Mouse (Mus musculus) right cerebral cortex, postnatal 25 days (tissue): ENCODE measurements around the gene Ptpn6.
A peak's percentile ranks its signal among the peaks of the same experiment; 100 is the strongest.

Experiments
- DNase-seq: peaks from one replicate; pipeline ENCODE4 v3.0.0; 2022

Gene Ptpn6

DNA sequence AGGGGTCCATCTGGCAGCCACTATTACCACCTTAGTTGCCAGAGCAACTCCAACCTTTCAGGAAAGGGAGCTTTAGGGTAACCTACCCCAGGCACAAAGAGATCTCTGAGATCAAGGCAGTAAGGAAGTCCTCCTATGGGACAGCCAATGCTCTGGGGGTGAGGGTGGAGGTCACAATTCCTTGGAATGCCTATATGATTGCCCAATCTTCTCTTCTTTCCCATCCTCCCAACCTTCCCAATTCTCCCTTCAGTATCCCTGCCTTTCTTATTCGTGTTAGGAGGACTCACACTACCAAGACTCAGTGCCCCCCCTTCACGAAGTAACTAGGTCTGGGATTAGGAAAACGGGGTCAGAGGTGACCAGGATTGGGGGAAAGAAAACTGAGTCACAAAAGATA lies 16.8 kb upstream of the Ptpn6 start:
- DNase-seq = no peak

DNA sequence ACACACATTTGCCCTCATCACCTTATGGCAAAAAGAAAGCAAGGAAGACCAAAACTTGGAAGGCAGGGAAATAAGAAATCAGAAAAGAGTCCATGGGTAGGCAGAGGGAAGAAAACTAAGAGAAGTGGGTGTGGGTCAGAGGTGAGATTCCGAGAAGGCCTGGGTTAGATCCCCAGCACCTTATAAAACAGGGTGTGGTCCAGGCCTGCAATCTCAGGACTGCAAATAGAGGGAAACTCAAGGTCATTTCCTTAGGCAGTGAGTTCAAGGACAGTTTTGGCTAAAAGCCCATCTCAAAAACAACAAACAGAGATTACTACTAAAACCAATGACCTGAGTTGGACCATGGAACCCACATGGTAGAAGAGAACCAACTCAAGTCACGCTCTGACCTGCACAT lies 15.3 kb upstream of the Ptpn6 start:
- DNase-seq = no peak

- no peak for DNase-seq
These were observed 11.9 kb upstream of the Ptpn6 start for GRCm38 (mm10) chr6:124750405-124750804.

DNA sequence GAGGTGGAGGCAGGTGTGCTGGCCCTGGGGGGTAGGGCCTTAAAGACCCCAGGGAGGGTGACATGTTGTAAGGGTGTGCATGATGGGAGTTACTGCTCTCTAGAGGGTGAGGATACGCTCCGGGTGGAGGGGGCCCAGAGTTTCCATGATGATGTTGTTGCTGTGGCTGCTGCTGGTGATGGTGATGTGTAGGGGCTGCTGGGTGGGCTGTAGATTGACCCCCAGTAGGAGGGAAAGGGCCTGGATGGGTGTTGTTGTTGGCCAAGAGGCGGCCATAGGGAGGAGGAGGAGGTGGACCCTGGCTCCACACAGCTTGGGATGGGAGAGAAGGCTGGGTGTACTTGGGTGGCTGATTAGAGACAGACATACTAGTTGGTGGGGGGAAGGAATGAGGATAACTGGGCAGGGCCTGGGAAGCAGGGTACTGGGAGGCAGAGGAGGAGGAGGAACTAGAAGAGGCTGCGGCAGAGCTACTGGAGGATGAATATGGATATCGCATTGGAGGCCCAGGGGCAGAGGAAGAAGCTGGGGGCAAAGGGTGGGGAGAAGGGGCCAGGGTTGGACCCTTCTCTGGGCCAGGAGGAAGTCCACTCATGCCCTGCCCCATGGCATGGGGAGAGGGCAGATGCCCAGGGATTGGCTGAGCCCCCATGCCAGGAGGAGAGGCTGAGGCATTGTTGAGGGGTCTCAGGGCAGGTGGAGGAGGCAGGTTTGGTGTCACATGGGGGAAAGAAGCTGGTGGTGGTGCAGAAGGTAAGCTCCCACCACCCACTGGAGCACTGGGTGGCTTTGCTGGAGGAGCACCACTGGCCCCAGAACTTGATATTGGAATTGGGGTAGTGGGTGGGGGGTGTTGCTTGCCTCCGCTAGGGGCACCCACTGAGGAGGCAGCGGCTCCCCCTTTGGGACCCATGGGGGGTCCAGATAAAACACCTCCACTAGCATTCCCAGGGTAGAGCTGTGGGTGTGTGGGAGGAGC lies 8.4 kb upstream of the Ptpn6 start:
- no peak for DNase-seq

DNA sequence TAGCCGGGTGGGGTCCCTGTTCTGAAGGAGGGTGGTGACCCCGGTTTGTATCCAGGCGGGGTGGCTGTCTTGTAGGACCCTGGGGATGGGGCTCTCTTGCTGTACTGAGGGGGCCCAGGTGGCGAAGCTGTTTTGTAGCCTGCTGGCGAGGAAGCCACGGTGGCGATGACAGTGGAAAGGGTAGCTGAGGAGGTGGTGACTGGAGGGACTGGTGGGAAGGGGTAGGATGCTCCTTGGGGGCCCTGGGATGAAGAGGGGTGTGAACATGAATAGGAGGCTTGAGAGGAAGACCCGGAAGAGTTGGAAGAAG lies 7.7 kb upstream of the Ptpn6 start:
- DNase-seq = no peak

DNA sequence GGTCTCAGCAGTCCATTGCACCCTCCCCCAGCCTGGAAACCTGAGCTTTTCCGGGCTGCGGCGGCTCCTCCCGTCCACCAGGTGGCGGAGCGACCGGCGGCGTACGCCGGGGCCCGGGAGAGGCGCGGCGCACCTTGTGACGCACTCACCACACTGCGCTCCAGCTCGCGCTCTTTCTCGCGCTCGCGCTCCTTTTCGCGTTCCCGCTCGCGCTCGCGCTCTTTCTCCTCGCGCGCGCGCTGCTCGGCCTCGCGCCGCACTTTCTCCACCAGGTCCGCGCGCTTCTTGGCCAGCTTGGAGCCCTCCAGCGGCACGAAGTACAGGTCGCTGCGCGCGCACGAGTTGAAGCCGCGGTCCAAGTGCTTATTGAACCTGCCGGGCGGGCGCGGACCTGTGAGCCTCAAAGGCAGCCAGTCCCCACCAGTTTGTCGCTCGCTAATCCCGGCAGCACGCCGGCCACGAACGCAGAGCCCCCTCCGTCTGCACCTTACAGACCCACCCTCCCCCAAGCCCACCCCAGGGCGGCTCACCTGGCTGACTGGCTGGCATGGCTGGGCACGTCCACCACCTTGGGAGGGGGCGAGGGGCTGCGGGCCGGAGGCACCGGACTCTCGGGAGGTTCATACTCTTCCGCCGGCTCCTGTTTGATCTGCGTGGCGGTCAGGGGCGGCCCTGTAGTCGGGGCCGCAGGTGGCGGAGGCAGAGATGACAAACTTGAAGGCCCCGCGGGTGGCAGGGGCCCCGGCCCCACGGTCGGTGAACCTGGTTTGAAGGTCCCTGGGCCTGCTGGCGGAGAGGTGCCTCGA lies 7.2 kb upstream of the Ptpn6 start:
- DNase-seq = peak; percentile 96

- no peak for DNase-seq
These were observed 6.3 kb upstream of the Ptpn6 start for GRCm38 (mm10) chr6:124744755-124745321.

GRCm38 (mm10) chr6:124743647-124744046 lies 5.1 kb upstream of the Ptpn6 start:
- no peak for DNase-seq

DNA sequence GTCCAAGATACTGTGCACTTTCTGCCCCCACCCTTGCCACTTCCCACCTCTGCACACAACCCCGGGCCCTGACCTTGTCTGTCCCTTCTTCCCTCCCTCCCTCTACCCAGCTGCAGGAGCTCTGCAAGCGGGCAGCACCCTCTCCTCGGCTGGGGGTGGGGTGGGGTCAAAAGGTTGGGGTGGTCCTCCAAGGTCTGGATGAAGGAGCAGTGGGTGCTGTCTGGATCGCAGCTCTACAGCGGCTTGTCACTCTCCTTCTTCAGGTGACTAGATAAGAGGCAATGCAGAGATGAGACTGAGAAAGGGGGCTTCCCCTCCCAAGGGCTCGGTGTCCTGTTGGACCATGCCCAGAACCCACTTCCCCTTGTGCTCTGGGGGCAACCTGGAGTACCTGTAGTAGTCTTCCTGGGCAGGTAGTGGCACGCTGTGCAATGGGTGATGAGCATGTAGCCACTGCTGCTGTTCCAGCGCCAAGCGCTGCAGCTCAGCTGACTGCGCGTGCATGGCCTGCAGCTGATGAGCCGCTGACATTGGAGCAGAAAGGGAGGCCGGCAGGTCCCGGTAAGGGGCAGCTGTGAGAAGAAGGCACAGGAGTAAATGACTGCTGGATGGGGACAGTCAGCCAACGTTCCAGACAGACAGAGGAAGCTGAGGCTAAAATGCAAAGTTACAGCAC lies 4.5 kb upstream of the Ptpn6 start:
- no peak for DNase-seq

GRCm38 (mm10) chr6:124741842-124742241 lies 3.3 kb upstream of the Ptpn6 start:
- DNase-seq = no peak

DNA sequence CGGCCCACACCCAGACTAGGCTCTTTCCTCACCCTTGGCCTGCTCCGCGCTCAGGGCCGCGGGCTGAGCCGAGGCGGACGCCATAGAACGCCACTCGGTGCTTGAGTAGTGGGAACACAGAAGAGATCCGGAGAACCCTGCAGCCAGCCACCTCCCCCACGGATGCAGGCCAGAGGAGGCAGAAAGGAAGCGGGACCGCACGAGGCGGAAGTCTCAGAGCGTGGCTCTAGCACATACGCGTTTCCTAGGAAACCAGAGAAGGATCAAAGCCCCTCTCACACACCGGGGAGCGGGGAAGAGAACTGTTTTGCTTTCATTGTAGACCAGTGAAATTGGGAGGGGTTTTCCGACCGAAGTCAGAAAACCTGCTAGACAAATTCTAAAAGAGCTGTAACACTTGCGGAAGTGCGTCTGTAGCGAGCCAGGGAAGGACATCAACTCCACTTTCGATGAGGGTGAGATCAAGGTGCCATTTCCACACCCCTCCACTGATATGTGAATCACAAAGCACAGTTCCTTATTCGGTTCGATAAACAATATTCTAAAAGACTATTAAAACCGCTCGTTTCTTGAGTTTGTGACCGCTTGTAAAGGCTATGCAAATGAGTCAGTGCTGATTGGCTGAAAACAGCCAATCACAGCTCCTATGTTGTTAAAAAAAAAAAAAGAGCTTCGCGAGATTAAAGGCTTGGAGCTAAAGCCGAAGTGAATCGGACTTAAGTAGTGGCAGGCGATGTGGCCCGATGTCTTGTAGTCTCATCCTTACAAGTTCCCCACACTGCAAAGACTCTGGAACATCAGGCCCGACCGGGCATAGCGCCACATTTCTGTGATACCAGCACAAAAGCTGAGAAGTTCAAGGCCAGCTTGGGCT lies 2.6 kb upstream of the Ptpn6 start, which contains the start of gene Grcc10:
Gene Grcc10, minus strand, starts transcription at position 487 of the 874 bp plus-strand sequence.
- DNase-seq = peak; percentile 89

GRCm38 (mm10) chr6:124740211-124740887 lies 1.8 kb upstream of the Ptpn6 start:
- DNase-seq = no peak

GRCm38 (mm10) chr6:124739231-124739796 lies 800 bp upstream of the Ptpn6 start:
- no peak for DNase-seq

- DNase-seq = no peak
These were observed 1.5 kb downstream of the Ptpn6 start for GRCm38 (mm10) chr6:124737040-124737439.

- DNase-seq = no peak
These were observed 4.1 kb downstream of the Ptpn6 start for GRCm38 (mm10) chr6:124734417-124734816.

DNA sequence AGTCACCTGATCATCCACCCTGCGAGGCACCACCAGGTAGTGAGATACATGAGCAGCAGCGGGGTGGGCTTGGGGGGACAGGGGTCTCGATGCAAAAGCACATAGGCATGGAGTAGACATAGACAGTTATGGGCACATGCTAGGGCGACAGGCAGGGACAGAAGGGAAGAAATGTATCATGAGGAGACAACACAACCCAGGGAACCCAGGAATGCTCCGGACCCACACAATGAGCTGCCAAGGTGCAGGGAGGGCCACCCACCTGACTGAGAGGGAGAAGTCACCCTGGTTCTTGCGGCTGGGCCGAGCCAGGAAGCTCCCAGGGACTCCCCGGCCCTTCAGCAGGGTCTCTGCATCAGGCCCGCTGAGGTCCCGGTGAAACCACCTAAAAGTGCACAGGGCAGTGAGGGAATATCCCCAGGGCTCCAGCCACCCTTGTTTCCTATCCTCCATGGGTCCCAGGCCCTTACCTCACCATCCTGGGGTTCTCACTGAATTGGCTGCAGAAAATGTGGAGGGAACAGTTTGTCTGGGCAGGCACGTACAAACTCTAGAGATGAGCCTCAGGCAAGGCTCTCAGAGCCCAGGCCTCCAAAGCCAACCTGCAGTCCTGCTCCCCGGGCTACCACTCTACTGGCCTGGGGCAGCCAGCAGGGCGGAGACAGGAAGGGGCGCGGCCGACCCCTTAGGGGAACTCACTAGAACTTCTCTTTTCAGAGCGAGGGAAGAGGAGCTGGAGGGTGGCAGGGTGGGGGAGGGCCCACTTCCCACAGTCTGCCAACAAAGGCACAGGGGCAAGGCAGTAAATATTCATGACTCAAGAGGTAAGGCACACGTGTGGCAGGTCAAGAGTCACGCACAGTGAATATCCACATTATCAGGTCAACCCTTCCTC lies 5.8 kb downstream of the Ptpn6 start:
- DNase-seq = no peak

GRCm38 (mm10) chr6:124731038-124731437 lies 7.5 kb downstream of the Ptpn6 start:
- no peak for DNase-seq

- DNase-seq = no peak
These were observed 8.4 kb downstream of the Ptpn6 start for GRCm38 (mm10) chr6:124729850-124730705.

DNA sequence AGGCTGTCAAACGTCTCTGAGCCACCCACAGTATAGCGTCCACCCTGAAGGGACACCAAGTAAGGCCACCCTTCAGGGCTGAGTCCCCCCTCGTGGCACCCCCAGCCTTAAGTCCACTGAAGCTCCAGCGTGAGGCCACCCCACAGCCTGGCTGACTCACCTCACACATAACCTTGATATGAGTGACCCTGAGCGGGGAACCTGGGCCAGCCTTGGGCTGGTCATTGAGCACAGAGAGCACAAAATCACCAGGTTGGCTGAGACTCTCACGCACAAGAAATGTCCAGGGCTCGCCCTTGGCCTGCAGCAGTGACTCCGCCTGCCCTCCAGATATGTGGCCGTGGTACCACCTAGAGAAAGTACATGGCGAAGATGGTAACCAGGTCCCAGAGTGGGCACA lies 9.9 kb downstream of the Ptpn6 start:
- DNase-seq = no peak
